Mouse (Mus musculus) C2C12 (cell line): ENCODE measurements at regions not wholly inside any gene's neighbourhood (a gene's known extent, or its start where the extent isn't known, plus 50 kb on each side); places are given as distances from the start of the nearest gene placed in this dataset.

Source experiments
- CEBPB ChIP-seq: IDR thresholded peaks from one replicate; pipeline ENCODE4 v1.6.1; 2011; ENCODE audit warnings: low read depth, mild to moderate bottlenecking, control low read depth, moderate library complexity
- CTCF ChIP-seq: IDR thresholded peaks from one replicate; pipeline ENCODE4 v1.5.1; 2011; ENCODE audit not compliant: control insufficient read depth, insufficient read depth, insufficient read length
- MAX ChIP-seq: IDR thresholded peaks from one replicate; pipeline ENCODE4 v1.6.1; 2011; ENCODE audit warnings: mild to moderate bottlenecking, control low read depth

DNA sequence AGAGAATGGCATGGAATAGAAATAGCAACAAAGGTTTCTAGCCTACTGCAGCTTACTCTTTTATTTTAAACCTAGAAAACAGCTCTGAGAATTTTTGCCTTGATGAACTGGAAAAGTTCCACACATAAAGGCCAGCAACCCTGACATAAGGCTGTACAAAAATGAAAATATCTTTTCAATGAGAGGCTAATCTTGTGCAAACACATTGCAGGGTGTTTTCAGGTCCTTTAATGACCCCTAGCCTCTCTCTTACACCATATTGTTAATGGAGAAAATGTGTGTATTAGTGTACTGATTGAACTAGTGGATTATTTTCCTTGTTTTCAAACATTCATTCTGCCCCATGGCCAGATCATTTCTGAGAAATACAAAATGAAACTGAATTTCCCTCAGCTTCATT lies 158.0 kb upstream of the Tusc1 start:
- TF ChIP-seq CTCF (no peak), CEBPB (no peak), MAX (no peak)
